Mouse (Mus musculus) NIH3T3 (cell line): ENCODE results near the gene Med1.
"Not testable (repeated sequence)": the region's sequence is repeated elsewhere in the genome, so short reads cannot be mapped to it uniquely, and the experiment has no call there.

ENCODE experiments used
- DNase-seq: peaks from one replicate; pipeline ENCODE4 v3.0.0-alpha.2; 2012; ENCODE audit warnings: low read depth

Gene Med1

DNA sequence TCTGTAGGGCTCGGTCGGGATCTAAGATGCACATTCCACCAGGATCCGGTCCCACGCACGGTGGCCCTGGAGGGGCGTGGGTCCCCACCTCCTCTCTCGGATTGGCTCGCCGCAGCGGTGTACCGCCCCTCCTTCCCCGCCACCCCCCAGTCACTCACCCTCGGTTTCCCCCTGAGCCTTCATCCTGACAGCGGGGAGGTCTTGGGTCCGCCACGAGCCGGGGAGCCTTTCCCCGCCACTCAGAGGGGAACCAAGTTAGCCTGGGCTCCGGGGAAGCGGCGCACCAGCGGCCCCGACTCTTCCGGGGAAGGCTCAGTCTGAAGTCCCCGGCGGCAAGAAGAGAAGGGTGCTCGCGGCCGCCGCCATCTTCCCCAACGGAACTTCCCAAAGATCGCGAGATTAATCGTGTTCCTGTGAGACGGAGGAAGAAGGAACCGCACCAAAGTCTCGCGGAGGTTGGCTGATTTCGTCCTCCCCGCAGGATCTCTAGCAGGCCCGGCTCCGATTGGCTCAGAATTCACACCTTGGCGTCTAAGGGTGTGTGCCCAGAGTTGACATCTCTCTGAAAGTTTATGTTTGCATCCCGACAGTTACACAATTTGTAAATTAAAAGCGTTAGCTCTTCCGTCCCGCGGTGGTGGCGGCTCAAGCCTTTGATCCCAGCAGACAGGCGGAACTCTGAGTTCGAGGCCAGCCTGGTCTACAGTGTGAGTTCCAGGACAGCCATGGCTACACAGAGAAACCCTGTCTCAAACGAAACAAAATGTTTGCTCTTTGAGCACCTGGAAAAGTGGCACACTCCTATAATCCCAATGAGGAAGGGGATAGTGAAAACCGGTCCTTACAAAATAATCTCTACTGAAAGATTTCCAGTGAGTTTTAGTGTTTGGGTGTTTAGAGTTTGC lies at the start of gene Med1:
Gene Med1, minus strand, starts transcription at position 393 of the 905 bp plus-strand sequence.
- peak; percentile 98 for DNase-seq

DNA sequence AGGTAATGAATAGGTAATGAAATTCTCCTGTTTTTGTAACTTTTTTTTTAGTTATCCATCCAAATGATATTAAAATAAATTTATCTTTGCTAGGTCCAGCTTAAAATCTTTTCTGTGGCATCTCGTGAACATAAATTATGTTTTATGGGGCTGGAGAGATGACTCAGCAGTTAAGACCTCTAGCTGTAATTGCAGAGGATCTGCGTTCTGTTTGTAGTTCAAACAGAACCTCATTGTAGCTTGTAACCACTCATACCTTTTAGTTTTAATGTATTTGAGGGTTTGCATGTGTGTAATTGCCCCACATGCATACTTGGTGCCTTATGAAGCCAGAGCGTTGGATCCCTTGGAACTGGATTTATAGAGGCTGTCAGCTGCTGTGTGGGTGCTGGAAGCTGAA lies 45.9 kb upstream of the Med1 start:
- no peak for DNase-seq

DNA sequence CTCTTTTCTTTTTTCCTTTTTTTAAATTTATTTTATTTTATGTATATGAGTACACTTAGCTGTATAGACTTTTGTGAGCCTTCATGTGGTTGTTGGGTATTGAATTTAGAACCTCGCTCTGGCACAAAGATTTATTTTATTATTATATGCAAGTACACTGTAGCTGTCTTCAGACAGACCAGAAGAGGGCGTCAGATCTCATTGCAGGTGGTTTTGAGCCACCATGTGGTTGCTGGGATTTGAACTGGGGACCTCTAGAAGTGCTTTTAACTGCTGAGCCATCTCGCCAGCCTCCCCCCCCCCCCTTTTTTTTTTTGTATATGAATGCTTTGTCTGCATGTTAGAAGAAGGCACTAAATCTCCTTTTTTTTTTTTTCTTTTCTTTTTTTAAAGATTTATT lies 45.3 kb upstream of the Med1 start:
- peak; percentile 5 for DNase-seq

DNA sequence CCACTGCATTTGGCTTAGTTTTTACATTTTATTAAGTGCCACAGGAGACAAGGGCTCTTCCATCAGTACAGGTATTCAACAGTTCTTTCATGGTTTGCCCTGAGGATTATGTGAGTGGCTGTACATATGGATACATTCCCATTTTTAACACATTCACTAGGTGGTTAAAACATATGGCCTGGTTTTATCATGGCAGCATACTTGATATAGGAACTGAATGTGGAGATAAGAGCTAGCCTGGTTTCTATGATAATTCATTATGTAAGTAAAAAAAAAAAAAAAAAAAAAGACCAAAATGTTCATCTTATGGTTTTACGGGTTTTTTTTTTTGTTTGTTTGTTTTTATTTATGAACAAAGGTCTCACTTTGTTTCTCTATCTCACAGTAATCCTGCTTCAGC lies 33.3 kb upstream of the Med1 start:
- no peak for DNase-seq

DNA sequence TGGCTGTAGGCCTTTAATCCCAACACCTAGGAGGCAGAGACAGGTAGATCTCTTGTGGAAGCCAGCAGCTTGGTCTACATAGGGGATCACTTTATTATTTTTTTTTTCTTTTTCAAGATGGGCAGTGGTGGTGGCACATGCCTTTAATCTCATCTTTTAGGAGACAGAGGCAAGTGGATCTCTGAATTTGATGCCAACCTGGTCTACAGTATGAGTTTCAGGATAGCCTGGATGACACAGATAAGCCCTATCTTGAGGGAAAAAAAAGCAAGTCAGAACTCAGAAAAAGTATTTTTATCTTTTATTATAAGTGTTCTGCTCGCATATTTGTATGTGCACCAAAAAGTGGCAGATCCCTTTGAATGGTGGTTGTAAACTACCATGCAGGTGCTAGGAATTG lies 20.2 kb upstream of the Med1 start:
- no peak for DNase-seq

DNA sequence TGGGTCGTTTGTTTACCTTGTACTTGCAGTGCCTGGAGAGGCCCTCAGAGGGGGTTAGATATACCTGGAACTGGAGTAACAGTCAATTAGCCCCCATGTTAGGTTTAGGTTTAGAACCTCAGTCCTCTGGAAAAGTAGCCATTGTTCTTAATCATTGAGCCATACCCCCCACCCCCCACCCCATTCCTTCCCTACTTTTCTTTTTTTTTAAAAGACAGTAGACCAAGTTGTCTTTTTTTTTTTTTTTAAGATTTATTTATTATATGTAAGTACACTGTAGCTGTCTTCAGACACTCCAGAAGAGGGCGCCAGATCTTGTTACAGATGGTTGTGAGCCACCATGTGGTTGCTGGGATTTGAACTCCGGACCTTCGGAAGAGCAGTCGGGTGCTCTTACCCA lies 16.6 kb upstream of the Med1 start:
- not testable (repeated sequence) for DNase-seq

DNA sequence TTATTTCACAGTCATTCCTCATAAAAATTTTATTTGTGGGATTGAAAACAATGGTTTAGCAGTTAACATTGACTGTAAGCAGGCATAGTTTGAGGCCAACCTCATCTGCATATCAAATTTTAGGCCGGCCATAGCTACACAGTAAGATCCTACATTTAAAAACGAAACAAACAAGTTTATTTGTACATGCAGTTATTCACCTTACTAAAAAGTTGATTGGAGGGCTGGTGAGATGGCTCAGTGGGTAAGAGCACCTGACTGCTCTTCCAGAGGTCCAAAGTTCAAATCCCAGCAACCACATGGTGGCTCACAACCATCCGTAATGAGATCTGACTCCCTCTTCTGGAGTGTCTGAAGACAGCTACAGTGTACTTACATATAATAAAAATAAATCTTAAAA lies 13.2 kb upstream of the Med1 start:
- not testable (repeated sequence) for DNase-seq

DNA sequence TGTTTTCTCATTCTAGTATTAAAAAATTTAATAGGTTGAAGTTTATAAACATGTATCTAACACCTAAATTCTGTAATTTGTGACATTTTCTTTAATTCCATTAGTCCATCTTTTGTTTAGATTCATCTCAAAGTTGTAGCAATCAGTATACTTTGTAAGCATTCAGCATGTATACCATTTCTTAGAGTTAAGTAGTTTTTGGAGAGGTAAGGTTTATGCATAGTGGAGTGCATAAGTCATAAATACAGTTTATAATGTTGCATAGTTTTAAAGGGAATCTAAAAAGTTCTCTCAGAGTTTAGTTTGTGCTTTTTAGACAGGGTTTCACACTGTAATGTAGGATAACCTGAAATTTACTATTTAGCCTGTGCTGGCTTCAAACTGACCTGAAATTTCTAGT lies 12.4 kb upstream of the Med1 start:
- DNase-seq, result no peak

DNA sequence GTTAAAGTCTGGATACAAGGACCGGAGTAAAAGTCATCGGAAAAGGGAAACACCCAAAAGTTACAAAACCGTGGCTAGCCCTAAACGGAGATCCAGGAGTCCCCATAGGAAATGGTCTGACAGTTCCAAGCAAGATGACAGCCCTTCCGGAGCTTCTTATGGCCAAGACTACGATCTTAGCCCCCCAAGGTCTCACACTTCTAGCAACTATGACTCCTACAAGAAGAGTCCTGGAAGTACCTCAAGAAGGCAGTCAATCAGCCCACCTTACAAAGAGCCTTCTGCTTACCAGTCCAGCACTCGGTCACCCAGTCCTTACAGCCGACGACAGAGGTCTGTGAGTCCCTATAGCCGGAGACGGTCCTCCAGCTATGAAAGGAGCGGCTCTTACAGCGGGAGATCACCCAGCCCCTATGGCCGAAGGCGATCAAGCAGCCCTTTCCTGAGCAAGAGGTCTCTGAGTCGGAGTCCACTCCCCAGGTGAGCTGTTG lies 10.9 kb upstream of the Med1 start:
- peak; percentile 28 for DNase-seq

DNA sequence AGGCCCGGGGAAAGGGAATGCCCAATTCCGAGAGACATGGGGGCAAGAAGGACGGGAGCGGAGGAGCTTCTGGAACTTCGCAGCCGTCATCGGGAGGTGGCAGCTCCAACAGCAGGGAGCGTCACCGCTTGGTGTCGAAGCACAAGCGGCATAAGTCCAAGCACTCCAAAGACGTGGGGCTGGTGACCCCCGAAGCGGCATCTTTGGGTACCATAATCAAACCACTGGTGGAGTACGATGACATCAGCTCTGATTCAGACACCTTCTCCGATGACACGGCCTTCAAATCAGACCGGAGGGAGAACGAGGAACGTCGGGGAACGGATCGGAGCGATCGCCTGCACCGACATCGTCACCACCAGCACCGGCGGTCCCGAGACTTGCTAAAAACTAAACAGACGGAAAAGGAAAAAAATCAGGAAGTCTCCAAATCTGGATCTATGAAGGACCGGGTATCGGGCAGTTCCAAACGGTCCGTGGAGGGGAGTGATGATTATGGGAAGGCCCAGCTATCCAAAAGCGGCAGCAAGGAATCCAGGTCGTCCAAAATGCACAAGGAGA lies 10.3 kb upstream of the Med1 start:
- DNase-seq, result no peak

DNA sequence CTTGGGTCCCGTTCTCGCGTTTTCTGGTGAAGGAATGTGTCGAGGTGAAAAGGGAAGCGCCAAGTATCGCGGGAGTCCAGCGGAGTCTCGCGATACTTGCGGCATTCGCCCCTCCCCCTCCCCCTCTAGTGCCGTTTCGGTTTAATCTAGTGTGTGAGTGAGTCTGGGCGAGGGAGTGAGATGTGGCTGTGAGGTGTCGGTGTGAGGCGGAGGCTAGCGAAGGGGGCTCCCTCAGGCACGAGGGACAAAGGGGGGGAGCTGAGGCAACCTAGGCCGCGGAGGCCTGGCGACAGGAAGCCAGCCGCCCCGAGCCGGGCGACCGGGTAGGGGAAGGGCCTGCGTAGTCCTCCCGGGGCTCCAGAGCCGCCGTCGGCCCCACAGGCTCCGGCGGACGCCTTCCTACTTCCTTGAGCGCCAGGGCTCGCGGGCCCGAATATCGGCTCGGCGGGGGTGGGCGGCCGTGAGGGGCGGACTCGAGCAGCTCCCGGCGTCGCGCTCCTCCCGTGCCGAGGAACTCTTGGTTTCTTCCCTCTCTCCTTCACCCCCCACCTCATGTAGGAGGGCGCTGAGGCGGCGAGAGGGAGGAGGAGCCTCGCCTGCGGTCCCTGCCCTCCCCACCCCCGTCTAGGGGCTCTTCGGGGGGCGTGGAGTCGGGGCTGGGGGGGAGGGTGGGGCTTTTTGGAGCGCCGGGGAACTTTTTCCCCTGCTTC lies 9.7 kb upstream of the Med1 start, which contains the start of gene Cdk12:
Gene Cdk12, plus strand, starts transcription at position 419 of the 710 bp plus-strand sequence.
- DNase-seq, result peak; percentile 100

DNA sequence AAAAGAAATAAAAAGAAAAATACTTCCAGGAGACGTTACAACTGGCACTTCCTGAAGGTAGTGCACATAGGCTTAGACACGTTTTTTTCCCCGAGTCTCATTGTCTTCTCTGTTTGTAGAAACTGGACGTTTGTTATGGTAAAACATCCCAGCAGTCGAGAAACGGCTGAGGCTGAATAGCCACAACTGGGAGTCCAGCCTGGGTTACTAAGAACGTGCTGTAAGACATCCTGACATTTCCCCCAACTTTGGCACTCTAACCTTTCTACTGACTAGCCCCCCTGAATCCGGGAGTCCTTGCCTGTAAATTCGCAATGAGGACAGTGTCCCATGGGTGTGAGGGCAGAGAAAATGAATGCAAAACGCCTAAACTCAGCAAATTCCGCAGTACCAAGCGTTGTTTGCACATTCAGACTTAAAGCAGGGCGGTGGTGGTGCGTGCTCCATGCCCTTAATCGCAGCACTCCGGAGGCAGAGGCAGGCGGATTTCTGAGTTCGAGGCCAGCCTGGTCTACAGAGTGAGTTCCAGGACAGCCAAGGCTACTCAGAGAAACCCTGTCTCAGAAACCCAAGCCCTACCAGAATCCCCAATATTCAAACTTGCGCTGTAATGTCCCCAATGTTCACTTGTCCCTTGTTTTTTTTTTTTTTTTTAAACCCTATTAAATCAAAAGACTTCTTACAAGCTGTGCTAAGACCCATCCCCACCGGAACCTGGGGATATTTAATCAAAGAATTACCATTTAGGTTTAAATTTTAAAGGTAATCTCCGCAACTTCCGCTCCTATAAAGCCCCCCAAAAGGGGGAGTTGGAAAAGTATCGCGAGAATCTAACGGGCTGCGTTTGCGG lies 8.9 kb upstream of the Med1 start:
- DNase-seq, result peak; percentile 53

DNA sequence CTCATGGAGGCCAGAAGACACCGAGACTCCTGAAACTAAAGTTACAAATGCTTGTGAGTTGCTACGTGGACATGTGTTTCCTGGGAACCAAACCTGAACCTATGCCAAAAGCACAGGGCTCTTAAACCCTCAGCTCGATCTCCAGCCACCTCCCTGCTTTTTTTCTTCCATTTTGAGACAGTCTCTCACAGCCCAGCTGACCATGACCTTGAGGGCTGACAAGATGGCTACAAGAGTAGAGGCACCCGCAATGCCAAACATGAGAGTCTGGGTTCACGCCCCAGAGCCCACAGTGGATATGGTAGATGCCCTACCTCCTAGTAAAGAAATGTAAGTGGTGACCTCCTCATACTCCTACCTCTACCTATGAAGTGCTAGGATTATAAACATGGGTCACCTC lies 2.3 kb downstream of the Med1 start:
- DNase-seq, result no peak

DNA sequence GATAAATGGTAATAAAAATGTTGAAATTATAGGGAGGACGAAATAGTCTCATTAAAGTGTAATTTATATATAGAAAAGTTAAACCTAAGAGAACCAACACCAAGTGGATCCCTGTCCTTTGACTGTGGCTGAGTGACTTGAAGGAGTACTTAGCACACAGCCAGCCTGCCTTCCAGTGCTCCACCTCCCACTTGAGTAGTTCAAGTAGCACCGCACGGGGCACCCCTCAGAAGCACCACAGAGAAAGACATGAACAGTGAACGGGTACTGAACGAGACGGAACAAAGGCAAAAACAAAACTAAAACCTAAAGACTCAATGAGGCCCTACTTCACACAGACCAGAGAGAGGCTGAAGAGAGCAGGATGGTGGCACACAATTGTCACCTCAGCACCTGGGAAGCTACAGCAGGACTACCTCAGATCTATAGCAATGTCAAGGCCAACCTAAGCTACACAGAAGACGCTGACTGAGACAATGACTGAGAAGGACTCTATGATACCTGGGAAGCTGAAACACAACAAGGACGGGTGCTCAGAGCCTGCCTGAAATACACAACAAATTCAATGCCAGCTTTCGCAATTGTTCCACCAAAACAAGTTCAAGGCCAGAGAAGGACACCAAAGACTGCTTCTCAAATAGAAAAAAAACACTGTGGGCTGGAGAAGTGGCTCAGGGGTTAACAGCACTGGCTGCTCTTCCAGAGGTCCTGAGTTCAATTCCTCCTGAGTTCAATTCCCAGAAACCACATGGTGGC lies 5.3 kb downstream of the Med1 start:
- DNase-seq, result no peak

DNA sequence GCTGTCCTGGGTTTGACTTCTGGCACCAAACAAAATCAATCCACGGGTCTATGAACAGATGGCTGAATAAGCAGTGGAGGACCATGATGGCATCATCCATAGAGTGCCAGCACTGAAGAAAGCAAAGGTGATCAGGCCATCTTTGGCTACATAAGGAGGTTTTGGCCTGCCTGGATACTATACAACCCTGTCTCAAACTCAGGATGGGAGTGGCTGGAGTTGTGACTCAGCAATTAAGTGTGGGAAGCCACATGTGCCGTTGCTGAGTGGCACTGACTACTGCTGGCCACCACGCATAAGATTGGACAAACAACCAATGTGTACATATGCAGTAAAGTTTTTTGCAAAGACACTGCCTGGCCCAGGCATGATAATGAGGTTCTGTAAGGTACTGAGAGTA lies 10.9 kb downstream of the Med1 start:
- DNase-seq, result not testable (repeated sequence)

DNA sequence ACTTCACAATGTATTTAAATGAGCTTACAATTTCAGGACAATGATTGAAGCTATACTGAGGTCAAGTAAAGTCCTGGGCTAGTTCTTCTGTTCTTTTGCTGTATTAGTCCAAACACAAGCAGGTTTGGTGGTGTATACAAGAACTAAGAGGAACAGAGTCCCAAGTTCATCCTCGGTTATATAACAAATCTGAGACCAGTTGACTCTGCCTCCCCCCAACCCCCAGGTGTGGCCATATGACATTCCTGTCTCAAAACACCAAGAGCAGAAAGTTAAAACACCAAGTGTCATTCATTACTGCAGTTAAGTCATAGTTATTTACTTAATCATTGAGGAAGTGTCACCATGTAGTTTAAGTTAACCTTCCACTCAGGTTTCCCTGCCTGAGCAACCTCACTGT lies 24.7 kb downstream of the Med1 start:
- DNase-seq, result no peak

DNA sequence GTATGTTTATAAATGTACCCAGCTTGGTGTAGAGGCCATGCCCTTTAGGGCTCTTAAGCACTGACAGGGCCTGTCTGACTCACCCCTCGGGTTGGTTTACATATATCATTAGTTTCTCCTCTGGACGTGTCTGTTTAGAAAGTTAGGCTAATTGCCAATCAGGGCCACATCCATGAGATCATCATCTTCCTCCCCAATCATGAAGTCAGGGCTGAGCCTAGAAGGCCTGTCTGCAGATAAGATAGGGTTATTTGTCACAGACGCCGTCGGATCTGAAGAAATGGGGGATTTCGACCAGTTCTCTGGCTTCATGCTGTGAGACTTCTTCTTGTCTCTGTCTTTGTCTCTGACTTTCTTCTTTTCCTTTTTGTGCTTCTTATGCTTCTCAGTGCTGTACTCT lies 38.0 kb downstream of the Med1 start:
- DNase-seq, result no peak

DNA sequence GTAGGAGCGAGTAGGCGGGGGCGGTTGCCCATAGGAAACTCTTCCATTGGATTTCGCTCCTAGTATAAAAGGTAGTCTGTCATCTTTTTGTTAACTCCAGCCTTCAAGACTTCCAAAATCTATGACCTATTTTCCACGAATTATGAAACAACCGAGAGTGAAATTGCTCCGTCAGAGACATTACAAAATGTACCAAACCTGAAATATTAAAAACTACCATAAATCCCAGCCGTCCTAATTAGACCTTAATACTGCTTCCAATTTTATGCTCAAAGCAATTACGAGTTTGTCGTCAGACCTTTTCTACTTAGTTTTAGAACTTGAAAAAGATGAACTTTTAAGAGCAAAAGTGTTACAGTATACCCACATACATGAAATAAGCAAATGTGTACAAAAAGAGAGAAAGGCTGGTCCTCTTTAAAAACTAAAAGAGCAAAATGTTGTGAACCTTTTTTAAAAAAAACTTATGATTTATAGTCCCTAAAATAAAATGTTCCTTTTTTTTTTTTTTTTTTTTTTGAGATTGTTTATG lies 42.4 kb downstream of the Med1 start:
- DNase-seq, result no peak

DNA sequence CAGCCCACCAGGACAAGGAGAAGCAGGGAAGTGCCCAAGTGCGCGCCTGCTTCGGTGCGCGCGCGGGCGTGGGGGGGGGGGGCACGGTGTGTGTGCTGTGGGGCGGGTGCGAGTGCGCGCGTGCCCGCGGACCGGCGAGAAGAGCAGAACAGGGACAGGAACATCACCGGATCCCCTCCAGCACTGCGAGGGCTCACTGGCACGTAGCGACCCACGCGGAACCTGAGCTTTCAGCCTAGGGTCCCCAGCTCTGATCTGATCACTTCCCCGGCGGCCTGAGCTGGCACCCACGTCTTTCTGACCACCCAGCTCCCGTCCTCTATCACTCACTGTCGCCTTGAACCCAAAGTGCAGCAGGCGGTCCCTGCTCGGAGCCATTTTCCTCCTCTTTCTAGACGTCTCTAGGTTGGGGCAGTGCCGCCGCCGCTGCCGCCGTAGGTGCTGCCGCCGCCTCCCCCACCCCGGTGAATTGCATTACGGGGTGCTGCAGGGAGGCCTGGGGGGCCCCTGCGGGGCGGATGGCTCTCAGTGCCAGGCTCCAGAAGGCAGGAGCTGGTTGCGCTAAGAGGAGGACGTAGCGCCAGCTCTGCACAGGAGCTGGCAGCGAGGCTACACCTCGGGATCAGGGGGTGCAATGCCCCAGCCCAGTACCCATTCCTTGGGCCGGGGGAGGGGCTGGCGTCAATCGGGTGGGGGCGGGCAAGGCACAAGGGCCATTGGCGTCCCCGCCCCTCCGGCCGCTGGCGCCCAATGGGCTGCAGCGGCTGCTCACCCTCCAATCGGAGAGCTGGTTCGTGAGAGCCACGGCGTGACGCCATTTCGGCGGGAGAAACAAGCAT lies 43.1 kb downstream of the Med1 start, which contains the start of gene Fbxl20:
Gene Fbxl20, minus strand, starts transcription at position 618 of the 839 bp plus-strand sequence.
- peak; percentile 97 for DNase-seq

DNA sequence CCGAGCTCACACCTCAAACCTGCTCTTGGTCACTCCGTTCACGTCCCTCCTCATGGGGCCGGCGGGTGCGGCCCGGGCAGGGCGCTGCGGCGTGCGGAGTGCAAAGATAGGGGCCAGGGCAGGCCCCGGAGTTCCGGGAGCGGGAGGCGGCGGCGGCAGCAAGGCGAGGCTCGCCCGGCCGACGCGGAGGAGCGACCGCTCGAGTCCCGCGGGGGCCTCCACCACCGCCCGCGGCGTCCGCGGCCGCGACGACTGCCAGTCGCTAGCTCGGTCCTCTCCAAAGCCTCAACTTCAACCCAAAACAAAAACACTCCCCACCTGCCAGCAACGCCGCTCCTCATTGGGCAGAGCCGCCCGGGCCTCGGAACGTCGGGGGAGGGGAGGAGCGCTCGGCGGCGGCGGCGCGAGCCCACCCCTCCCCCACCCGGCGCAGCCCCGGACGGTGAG lies 43.8 kb downstream of the Med1 start:
- peak; percentile 94 for DNase-seq
